Mouse (Mus musculus) heart, adult 2 months (tissue): ENCODE results near the gene Tpr.

ENCODE experiments used
- CTCF ChIP-seq: fragments of 200-600 bp; IDR thresholded peaks from 2 replicates; pipeline ENCODE4 v1.8.1; 2022; ENCODE audit warnings: antibody characterized with exemption, mild to moderate bottlenecking, moderate library complexity
- EP300 ChIP-seq: fragments of 200-500 bp; IDR thresholded peaks from 2 replicates; pipeline ENCODE4 v1.6.1; 2011; ENCODE audit warnings: low read depth, low read length, control low read depth; ENCODE audit not compliant: insufficient read depth
- POLR2A ChIP-seq: fragments of 200-500 bp; IDR thresholded peaks from 2 replicates; pipeline ENCODE4 v1.6.1; 2011; ENCODE audit warnings: mild to moderate bottlenecking, low read depth, low read length, control low read depth; ENCODE audit not compliant: insufficient read depth

- TF ChIP-seq CTCF (no peak), POLR2A (no peak), EP300 (no peak)
Observed at GRCm38 (mm10) chr1:150391931-150392637, 554 bp upstream of the Tpr start.
